Mouse (Mus musculus): ENCODE results near the gene Wdr73. TPM values are rescaled to one million over a fixed set of nuclear protein-coding genes. Genes with fewer than 3 reads are reported as not detected.

Gene Wdr73
- polyA plus RNA-seq, 3 experiments from 2014 or later = 18.5 to 29.9 (median 29.1) TPM

DNA sequence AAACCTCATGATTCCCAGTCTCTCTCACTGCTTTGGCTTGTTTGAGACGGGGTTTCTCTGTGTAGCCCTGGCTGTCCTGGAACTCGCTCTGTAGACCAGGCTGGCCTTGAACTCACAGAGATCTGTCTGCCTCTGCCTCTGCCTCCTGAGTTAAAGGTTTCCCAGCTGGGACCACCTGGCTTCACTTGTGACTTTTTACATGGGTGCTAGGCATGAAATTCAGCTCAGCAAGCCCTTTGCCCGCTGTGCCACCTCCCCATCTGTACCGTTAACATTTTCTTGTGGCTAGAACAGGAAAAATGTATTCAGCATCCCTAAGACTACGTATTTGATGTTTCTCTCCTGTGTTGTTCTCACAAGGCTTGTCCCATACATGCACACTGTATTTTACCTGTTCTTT is 50.5 kb downstream of the Wdr73 start:
- no peak for ATAC-seq

DNA sequence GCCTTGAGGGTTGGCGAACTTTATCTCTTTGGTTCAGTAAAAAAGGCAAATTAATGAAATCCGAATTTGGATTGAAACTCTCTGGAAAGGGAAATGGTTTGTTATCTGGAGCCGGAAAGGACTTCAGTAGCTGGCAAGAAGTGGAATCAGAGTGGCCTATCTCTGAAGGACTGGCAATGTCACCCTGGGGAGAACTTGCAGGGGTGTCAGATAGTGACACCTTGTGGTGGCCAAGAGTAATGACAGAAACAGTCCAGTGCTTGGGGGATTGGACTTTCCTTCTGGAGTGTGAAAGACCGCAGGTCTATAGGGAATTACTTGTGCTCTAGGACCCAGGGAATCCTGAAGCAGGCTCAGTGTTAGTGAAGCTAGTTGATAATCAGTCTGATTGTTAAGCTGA is 51.4 kb downstream of the Wdr73 start:
- ATAC-seq = peak; percentile 74

DNA sequence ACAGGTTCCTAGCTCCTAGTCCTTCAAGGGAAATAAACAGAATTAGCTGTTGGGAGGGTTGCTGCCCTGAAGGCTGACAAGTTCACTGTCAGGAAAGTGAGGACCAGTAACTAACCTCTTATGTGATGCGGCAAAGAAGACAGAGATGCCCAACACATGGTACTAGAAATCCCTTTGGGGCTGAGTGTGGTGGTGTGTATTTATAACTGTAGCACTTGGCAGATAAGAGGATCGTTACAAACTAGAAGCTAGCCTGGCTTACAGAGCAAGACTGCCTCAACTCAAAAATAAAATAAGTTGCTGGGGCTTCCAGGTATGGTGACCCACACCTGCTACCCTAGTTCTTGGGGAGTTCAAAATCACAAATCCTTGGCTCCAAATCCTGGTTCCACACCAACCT is 51.8 kb downstream of the Wdr73 start:
- ATAC-seq = no peak

DNA sequence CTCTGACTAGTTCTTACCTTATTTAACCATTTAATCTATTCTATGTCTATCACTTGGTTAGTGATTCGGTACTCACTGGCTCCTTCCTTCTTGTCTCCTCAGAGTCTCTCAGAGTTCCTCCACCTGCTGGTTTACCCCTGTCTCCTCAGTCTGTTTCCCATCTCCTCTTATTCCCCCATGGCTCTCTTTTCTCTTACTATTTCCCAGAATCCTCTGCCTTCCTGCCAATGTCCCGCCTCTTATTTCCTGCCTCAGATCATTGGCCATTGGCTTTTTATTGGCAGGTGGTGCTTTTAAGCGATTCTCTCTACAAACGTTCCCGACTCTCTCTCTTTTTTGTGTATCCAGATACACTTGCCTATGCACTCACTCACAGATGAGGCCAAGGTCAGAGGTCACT is 54.4 kb downstream of the Wdr73 start:
- no peak for ATAC-seq

DNA sequence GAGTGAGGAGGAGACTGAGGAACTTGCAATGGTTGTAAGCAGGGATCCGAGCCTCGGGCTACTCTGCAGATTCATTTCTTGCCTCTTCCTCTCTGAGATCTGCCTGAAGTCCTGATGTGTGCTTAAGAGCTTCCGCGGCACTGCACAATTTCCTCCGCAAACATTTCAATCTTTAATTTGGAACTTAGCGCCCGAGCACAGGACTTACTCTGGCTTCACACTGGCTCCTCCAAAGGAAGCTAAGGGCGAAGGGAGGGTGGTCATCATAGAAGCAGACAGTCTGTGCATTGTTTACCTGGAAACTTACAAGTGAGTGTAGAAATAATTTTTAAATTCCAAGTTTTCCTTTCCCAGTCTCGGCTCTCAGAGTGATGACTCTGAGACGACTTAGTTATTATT is 54.8 kb downstream of the Wdr73 start:
- ATAC-seq = no peak

DNA sequence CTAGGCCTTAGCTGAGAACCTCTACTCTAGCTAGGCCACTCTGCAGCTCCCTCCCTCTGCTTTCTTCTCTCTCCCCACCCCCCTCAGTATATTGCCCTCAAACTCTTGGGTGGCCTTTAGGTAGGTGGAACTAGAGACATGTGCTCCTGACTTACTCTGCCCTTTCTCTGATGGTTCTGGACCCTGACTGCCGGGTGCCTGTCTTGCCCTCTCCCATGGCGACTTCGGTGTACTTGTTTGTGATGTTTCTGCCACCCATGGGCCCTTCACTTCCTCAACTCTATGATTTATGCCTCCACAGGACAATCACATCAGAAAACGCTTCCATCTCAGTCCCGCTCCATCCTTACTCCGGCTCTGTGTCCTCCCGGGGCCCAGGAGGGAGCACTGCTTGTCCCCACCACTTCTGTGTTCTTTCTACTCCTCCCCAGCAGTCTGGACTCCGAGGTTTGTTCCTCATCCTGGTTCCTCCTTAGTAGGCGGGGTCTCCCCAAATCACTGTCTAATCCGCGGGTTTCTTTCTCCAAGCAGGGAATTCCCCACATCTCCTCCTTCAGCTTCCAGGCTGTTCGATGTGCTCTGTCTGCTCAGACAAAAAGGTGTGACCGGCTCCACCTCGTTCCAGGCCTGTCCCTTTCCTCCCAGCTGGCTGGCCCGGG is 55.3 kb downstream of the Wdr73 start:
- no peak for ATAC-seq

DNA sequence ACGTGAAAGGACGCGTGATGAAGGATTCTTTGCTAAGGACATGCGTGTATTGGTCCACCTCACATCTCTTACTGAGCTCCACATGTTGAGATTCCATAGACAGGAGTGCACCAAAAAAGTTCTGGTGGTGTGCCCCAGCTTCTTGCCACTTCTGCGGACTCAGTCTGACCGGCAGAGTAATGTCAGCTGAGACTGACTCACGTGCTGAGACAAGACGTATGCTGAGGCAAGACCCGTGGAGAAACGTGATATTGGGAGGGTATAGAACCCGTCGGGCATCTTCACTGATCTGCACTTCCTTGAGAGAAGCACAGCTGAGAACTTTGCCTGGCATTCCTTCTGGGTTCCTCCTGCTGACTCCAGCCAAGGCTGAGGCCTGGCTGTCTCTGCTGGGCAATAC is 56.4 kb downstream of the Wdr73 start:
- ATAC-seq = no peak

DNA sequence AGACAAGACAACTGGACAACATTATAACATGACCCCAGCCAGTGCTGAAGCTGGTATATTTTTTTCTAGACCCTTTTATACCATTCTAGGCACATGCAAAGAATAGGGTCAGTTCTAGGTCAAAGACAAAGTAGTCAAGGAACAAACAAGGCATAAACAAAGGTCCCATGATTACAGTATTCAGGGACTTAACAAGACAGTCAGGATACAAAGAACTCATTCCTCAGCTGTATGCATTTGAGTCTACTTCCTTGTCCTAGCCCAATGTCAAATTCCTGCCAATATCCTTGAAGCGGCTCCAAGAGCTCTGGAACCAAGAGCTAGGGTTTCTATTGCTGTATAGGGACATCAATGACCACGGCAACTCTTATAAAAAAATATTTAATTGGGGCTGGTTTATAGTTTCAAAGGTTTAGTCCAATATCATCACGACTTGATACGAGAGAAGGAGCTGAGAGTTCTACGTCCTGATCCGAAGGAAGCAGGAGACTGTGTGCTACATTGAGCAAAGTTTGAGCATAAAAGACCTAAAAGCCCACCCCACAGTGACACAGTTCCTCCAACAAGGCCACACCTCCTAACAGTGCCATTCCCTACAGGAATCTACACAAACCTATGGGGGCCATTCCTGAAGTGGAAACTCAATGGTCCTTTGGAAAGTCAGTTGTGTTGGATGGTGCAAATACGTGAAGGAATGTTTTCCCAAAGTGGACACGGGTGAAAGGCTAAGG is 57.0 kb downstream of the Wdr73 start:
- ATAC-seq = no peak

DNA sequence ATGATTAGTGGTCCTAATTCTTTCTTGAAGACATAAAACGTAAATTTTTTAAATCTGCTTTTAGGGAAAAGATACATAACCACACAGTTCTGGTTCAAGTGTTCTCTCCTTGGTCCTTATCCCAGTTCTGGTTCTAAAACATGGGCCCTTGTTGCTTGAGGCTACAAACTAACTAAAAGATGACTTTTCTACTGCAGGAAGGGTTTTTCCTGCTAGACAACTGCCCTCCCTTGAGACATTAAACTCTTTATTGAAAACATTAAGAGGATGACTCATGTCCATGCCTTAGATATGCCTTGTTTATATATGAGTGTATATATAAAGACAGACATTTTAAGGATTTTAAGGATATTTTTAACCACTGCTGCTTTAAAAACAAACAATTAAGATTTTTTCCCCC is 57.9 kb downstream of the Wdr73 start:
- ATAC-seq = no peak

DNA sequence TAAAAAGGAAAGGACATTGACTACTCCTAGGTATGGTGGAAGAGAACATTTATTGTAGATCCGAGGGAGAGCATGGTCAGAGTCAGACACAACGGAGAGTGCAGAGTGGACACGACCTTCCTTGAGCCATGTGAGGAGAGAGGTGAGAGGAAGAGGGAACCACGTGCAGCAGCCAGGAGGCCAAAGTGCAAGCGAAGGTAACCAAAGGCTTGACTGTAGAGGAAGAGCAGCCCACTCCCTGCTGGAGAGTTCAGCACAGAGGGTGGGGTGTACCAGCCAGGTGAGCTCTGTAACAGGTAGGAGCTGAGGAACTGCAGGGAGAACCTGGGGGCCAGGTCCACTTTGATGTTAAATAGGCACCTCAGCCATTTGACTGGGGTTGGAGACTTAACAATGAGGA is 58.9 kb downstream of the Wdr73 start:
- no peak for ATAC-seq

DNA sequence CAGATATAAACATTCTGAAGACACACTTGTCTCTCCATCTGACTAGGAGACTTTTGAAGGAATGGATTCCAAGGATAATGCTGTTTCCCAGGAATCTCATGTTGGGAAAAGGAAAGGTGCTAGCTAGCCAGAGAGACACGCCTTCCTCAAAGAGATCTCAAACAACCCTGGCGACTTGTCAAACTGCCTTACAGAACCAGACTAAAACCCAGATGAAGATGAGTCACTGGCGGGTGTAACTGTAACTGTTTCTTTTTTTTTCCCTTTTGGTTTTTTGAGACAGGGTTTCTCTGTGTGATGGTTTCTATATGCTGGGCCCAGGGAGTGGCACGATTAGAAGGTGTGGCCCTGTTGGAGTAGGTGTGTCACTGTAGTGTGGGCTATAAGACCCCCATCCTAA is 60.1 kb downstream of the Wdr73 start:
- no peak for ATAC-seq

Other genes starting within 250 kb of the Wdr73 start
- gene Crtc3, start 212.4 kb downstream of the Wdr73 start, polyA plus RNA-seq (2017; shearing (Covaris generic)) = 10 to 100 TPM in 2 of 3 experiments, 1 to 10 TPM in 1; 8.7 to 24.0 (median 21.0) TPM
- 100 to 1,000 TPM; 197 to 297 (median 271) TPM for gene Iqgap1, start 75.3 kb downstream of the Wdr73 start, polyA plus RNA-seq (2017; shearing (Covaris generic))
- 1 to 10 TPM; 2.4 to 3.1 (median 2.6) TPM for gene Zscan2, start 40.3 kb downstream of the Wdr73 start, polyA plus RNA-seq (2017; shearing (Covaris generic))
- gene Nmb, start 3.8 kb upstream of the Wdr73 start, polyA plus RNA-seq (2017; shearing (Covaris generic)) = 10 to 100 TPM; 70.6 to 79.3 (median 79.1) TPM
- gene Sec11a, start 46.5 kb upstream of the Wdr73 start, polyA plus RNA-seq (2017; shearing (Covaris generic)) = 100 to 1,000 TPM; 248 to 321 (median 312) TPM
- 10 to 100 TPM; 12.8 to 21.3 (median 19.8) TPM for gene Zfp592, start 92.4 kb upstream of the Wdr73 start, polyA plus RNA-seq (2017; shearing (Covaris generic))
- gene Alpk3, start 156.3 kb upstream of the Wdr73 start, polyA plus RNA-seq (2017; shearing (Covaris generic)) = under 1 TPM; 0.17 to 0.50 (median 0.24) TPM
- not detected for gene Slc28a1, start 213.5 kb upstream of the Wdr73 start, polyA plus RNA-seq (2017; shearing (Covaris generic))

Measured in inflammation-experienced regulatory T-cells, adult 6 months (primary cell).